Mouse (Mus musculus): ENCODE data around the gene Ceacam13. TPM values are rescaled to one million over a fixed set of nuclear protein-coding genes. Genes with fewer than 3 reads are reported as not detected.
"Not testable (repeated sequence)": the region's sequence is repeated elsewhere in the genome, so short reads cannot be mapped to it uniquely, and the experiment has no call there.

Gene Ceacam13
- total RNA-seq (2017): not detected in 2 replicates

DNA sequence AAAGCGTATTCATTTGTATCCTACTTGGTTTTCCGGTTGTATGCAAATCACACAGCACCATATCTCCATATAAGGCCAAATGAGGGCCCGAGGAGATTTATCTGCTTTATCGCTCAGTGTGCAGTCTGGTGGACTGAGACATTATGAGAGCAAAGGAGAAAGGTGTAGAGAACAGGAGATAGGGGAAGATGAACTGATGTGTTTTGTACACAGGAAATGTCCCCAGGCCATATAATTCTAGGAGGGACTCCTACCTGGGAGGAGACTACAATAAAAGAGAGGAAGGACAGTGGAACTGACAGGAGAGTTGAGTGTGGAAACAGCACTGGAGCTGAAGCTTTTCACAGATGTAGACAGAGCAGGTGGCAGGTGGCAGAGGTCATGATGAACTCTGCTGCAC is at the start of gene Ceacam13:
Gene Ceacam13 (plus strand): TSS at position 301 of the 400 bp plus-strand sequence.
- no peak for ATAC-seq (replicated peaks in 1 of 2; ENCODE audit: insufficient read depth in 1 of 2, low FRiP score in 2 of 2, low TSS enrichment in 1 of 2, low read depth in 1 of 2, poor library complexity in 2 of 2, severe bottlenecking in 2 of 2)

DNA sequence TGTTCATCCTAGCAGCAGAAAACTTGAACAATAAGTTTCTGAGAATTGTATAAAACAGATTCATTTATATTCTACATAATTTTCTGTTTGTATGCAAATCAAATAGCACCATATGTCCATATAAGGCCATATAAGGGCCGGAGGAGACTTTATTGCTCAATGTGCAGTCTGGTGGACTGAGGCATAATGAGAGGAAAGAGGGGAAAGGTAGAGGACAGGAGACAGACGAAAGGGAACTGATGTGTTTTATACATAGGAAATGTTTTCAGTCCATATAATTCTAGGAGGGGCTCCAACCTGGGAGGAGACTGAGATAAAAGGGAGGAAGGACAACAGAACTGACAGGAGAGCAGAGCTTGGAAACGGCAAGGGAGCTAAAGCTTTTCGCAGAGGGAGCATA is 37.9 kb upstream of the Ceacam13 start, which contains the start of gene Ceacam11:
Gene Ceacam11 (plus strand): TSS at position 301 of the 400 bp plus-strand sequence.
- no peak for ATAC-seq (replicated peaks in 1 of 2; ENCODE audit: insufficient read depth in 1 of 2, low FRiP score in 2 of 2, low TSS enrichment in 1 of 2, low read depth in 1 of 2, poor library complexity in 2 of 2, severe bottlenecking in 2 of 2)

DNA sequence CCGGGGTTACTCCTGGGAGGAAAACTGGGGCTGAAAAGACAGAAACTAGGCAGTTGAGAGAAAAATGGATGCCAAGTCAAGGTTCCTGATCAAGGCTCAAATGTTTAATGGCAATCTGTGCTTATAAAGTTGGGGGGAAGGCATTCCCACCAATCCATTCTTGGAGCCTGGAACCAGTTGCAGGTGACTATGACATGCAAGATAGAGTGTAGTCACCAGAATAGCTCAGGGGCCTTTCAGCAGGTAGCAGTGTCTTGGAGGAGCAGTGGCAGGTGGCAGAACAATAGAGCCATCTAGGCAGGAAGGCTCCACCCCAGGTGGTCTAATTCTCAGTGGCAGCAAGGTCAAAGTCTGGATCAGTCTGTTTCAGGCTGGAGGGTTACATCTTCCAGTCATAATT is 8.6 kb upstream of the Ceacam13 start:
- not testable (repeated sequence) for ATAC-seq (replicated peaks in 1 of 2; ENCODE audit: insufficient read depth in 1 of 2, low FRiP score in 2 of 2, low TSS enrichment in 1 of 2, low read depth in 1 of 2, poor library complexity in 2 of 2, severe bottlenecking in 2 of 2)

DNA sequence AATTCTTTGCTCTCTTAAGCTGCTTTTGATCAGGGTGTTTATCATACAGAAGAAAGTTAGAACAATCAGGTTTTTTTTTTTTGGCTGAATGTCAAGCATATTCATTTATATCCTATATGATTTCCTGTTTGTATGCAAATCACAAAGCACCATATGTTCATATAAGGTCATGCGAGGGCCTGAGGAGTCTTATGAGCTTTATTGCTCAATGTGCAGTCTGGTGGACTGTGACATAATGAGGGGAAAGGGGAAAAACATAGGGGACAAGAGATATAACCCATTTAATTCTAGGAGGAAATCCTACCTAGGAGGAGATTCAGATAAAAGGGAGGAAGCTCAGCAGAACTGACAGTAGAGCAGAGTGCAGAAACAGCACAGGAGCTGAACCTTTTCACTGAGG is 55.9 kb downstream of the Ceacam13 start, which contains the start of gene Ceacam12:
Gene Ceacam12 (plus strand): TSS at position 301 of the 400 bp plus-strand sequence.
- no peak for ATAC-seq (replicated peaks in 1 of 2; ENCODE audit: insufficient read depth in 1 of 2, low FRiP score in 2 of 2, low TSS enrichment in 1 of 2, low read depth in 1 of 2, poor library complexity in 2 of 2, severe bottlenecking in 2 of 2)

Other genes starting within 250 kb of the Ceacam13 start
- not detected in 2 replicates for gene Ceacam14, start 197.3 kb upstream of the Ceacam13 start, total RNA-seq (2017)
- gene Gm5155, start 138.1 kb upstream of the Ceacam13 start, total RNA-seq (2017): not detected in 2 replicates
- not detected in 2 replicates for gene Ceacam11, start 37.8 kb upstream of the Ceacam13 start, total RNA-seq (2017)
- gene Ceacam12, start 56.0 kb downstream of the Ceacam13 start, total RNA-seq (2017): not detected in 2 replicates
- gene Igfl3, start 166.6 kb downstream of the Ceacam13 start, total RNA-seq (2017): not detected in 2 replicates
- not detected in 2 replicates for gene Mill1, start 235.5 kb downstream of the Ceacam13 start, total RNA-seq (2017)

Measured in hematopoietic stem cell, adult 5-6 weeks (primary cell).